26 mouse cellular contexts compared by ENCODE assay signal in genomic region chr4:58445846-58446245, GRCm38 (mm10).
DNase-seq lines count a peak whose midpoint lies in the region; ATAC-seq and TF ChIP-seq lines count a peak whose summit lies in the region.
"Had no signal": no experiment of that assay in that cellular context is flagged by ENCODE, and none has a peak within 500 bp of the region (broad histone marks: within the 10 kb centered on the region; RNA-seq: fewer than 3 reads in every experiment).

No protein-coding gene starts in this region.

- peak; percentile 14 for DNase-seq in gastrocnemius, postnatal 25 days
- no peak for DNase-seq in gastrocnemius, postnatal 14 days
- peak; percentile 70 for DNase-seq in lung, postnatal 0 days (ENCODE audit: low spot score)
- DNase-seq in lung, postnatal 4 days = no peak
- peak; percentile 30 for DNase-seq in lung, postnatal 25 days (ENCODE audit: low spot score)
- no peak for DNase-seq in kidney, adult 2 months
- DNase-seq in hindbrain, embryonic 14.5 days (ENCODE audit: low spot score) = no peak
- DNase-seq: adrenal gland, adult 8-10 months; adrenal gland, postnatal 25 days; B cell, adult 2 months; cerebellum, adult 11-12 months; cerebellum, adult 8-10 months; cerebellum, postnatal 10 days; cerebellum, postnatal 36 days; embryo, embryonic 11 days; heart, postnatal 4 days had no signal

- H3K4me3 ChIP-seq in lung, postnatal 0 days (ENCODE audit: low read depth, low read length) = no peak overlapping the region
- H3K4me3 ChIP-seq in kidney, adult 2 months (ENCODE audit: insufficient read depth, low read depth, low read length) = no peak overlapping the region
- no peak overlapping the region for H3K4me3 ChIP-seq in hindbrain, embryonic 14.5 days (replicated peaks; ENCODE audit: low read length)
- H3K4me3 ChIP-seq: embryonic facial prominence, embryonic 10.5 days; embryonic facial prominence, embryonic 13.5 days; erythroblast, embryonic 14.5 days; forebrain, embryonic 12.5 days; heart, embryonic 10.5 days; heart, embryonic 13.5 days; hindbrain, embryonic 15.5 days had no signal

- no peak overlapping the region for H3K9ac ChIP-seq in lung, postnatal 0 days (replicated peaks; ENCODE audit: low read depth)
- H3K9ac ChIP-seq in hindbrain, embryonic 14.5 days = no peak overlapping the region
- H3K9ac ChIP-seq: embryonic facial prominence, embryonic 13.5 days; forebrain, embryonic 12.5 days; heart, embryonic 13.5 days; hindbrain, embryonic 15.5 days had no signal

- H3K4me1 ChIP-seq in lung, postnatal 0 days (ENCODE audit: insufficient read depth, low read depth, low read length) = no peaks in the 10 kb centered on the region
- no peaks in the 10 kb centered on the region for H3K4me1 ChIP-seq in kidney, adult 2 months (ENCODE audit: control insufficient read depth, insufficient read depth, low read length)
- no peaks in the 10 kb centered on the region for H3K4me1 ChIP-seq in hindbrain, embryonic 14.5 days (replicated peaks; ENCODE audit: control insufficient read depth, insufficient read depth, low read length)
- H3K4me1 ChIP-seq: embryonic facial prominence, embryonic 13.5 days; forebrain, embryonic 12.5 days; heart, embryonic 10.5 days; heart, embryonic 13.5 days; hindbrain, embryonic 15.5 days had no signal

- no peak overlapping the region for H3K4me2 ChIP-seq in lung, postnatal 0 days (replicated peaks; ENCODE audit: low read depth, low read length)
- H3K4me2 ChIP-seq in hindbrain, embryonic 14.5 days (replicated peaks) = no peak overlapping the region
- H3K4me2 ChIP-seq: embryonic facial prominence, embryonic 13.5 days; forebrain, embryonic 12.5 days; heart, embryonic 13.5 days; hindbrain, embryonic 15.5 days had no signal

- no peak overlapping the region for H3K27ac ChIP-seq in lung, postnatal 0 days (ENCODE audit: low read length)
- H3K27ac ChIP-seq in kidney, adult 2 months (ENCODE audit: insufficient read depth, low read depth, low read length) = no peak overlapping the region
- no peak overlapping the region for H3K27ac ChIP-seq in hindbrain, embryonic 14.5 days
- H3K27ac ChIP-seq: embryonic facial prominence, embryonic 10.5 days; embryonic facial prominence, embryonic 13.5 days; forebrain, embryonic 12.5 days; heart, embryonic 10.5 days; heart, embryonic 13.5 days; hindbrain, embryonic 15.5 days had no signal

- peak; percentile 77 for ATAC-seq in lung, postnatal 0 days
- no peak for ATAC-seq in hindbrain, embryonic 14.5 days (ENCODE audit: low FRiP score)
- ATAC-seq: forebrain, embryonic 16.5 days had no signal

- no peak for TF ChIP-seq CTCF in lung, postnatal 0 days (IDR thresholded peaks at IDR 0.05)
- no peak for TF ChIP-seq CTCF in kidney, adult 2 months (conservative IDR thresholded peaks at IDR 0.05; ENCODE audit: insufficient read depth, insufficient read length, low read depth, low read length)

- intact Hi-C loops in gastrocnemius, postnatal 14 days (cut with DNase I; ENCODE audit: low total_unique reads) = no loop called here

- no peaks in the 10 kb centered on the region for H3K27me3 ChIP-seq in lung, postnatal 0 days (replicated peaks; ENCODE audit: insufficient read depth, low read length)
- H3K27me3 ChIP-seq in kidney, adult 2 months (replicated peaks; ENCODE audit: control insufficient read depth, insufficient read depth, low read length) = no peaks in the 10 kb centered on the region
- no peaks in the 10 kb centered on the region for H3K27me3 ChIP-seq in hindbrain, embryonic 14.5 days (ENCODE audit: control insufficient read depth, insufficient read depth, low read length)
- H3K27me3 ChIP-seq: CH12.LX; embryonic facial prominence, embryonic 13.5 days; forebrain, embryonic 12.5 days; heart, embryonic 13.5 days; hindbrain, embryonic 15.5 days had no signal

- 53% methylated on average over 6 of the region's 6 CpGs for WGBS in lung, postnatal 0 days
- 83% methylated on average over 6 of the region's 6 CpGs for WGBS in kidney, adult 2 months
- 76% methylated on average over 6 of the region's 6 CpGs for WGBS in hindbrain, embryonic 14.5 days

- no peaks in the 10 kb centered on the region for H3K36me3 ChIP-seq in lung, postnatal 0 days (ENCODE audit: insufficient read depth, low read length)
- H3K36me3 ChIP-seq in kidney, adult 2 months (ENCODE audit: control insufficient read depth, insufficient read depth, low read length) = no peaks in the 10 kb centered on the region
- no peaks in the 10 kb centered on the region for H3K36me3 ChIP-seq in hindbrain, embryonic 14.5 days (replicated peaks; ENCODE audit: control insufficient read depth, insufficient read depth)
- H3K36me3 ChIP-seq: forebrain, embryonic 12.5 days; G1E; heart, embryonic 10.5 days; heart, embryonic 13.5 days; hindbrain, embryonic 15.5 days had no signal

- TF ChIP-seq POLR2A in kidney, adult 2 months (IDR thresholded peaks at IDR 0.05; ENCODE audit: low read depth, low read length) = no peak

- peak; percentile 70 for TF ChIP-seq EP300 in lung, postnatal 0 days (IDR thresholded peaks at IDR 0.05)

- no peaks in the 10 kb centered on the region for H3K9me3 ChIP-seq in lung, postnatal 0 days (ENCODE audit: low read length)
- no peaks in the 10 kb centered on the region for H3K9me3 ChIP-seq in hindbrain, embryonic 14.5 days (ENCODE audit: control insufficient read depth, low read length)
- H3K9me3 ChIP-seq: embryonic facial prominence, embryonic 10.5 days; embryonic facial prominence, embryonic 13.5 days; forebrain, embryonic 12.5 days; heart, embryonic 10.5 days; heart, embryonic 13.5 days; hindbrain, embryonic 15.5 days had no signal

Comparison
In these comparisons a context has a peak if more than half of its experiments do, and no peak if none do; other contexts are left out.
1. DNase-seq: peak in gastrocnemius, postnatal 25 days (single experiment), lung, postnatal 0 days (single experiment) and lung, postnatal 25 days (single experiment); none in gastrocnemius, postnatal 14 days (single experiment), lung, postnatal 4 days (0 of 2), kidney, adult 2 months (single experiment) and hindbrain, embryonic 14.5 days (single experiment).